Mouse (Mus musculus) cerebellum, adult (tissue): Measurements from ENCODE around the gene Cenpb.
"Not testable (repeated sequence)": the region's sequence is repeated elsewhere in the genome, so short reads cannot be mapped to it uniquely, and the experiment has no call there.

Source experiments
- ATAC-seq: cut with Nextera tagmentation; 2 replicates; pipeline ENCODE4 v1.9.2; 2017; ENCODE audit warnings: mild to moderate bottlenecking, moderate library complexity, mixed read lengths; ENCODE audit not compliant: insufficient number of reproducible peaks, low FRiP score, low TSS enrichment

Cenpb gene

GRCm38 (mm10) chr2:131179990-131180587 is at the start of gene Cenpb:
Cenpb (minus strand) TSS chr2:131180067.
- peak; percentile 70 for ATAC-seq

GRCm38 (mm10) chr2:131227243-131227642 is 47.4 kb upstream of the Cenpb start:
- no peak for ATAC-seq

GRCm38 (mm10) chr2:131226669-131227068 is 46.8 kb upstream of the Cenpb start:
- ATAC-seq = not testable (repeated sequence)

- no peak for ATAC-seq
Measured at GRCm38 (mm10) chr2:131225178-131225577, 45.3 kb upstream of the Cenpb start.

GRCm38 (mm10) chr2:131223569-131223968 is 43.7 kb upstream of the Cenpb start:
- ATAC-seq = no peak

- ATAC-seq = no peak
Measured at GRCm38 (mm10) chr2:131222562-131222961, 42.7 kb upstream of the Cenpb start.

GRCm38 (mm10) chr2:131221853-131222515 is 42.1 kb upstream of the Cenpb start:
- no peak for ATAC-seq

GRCm38 (mm10) chr2:131220030-131220429 is 40.2 kb upstream of the Cenpb start:
- no peak for ATAC-seq

- ATAC-seq = no peak
Measured at GRCm38 (mm10) chr2:131215941-131216858, 36.3 kb upstream of the Cenpb start.

GRCm38 (mm10) chr2:131213773-131214172 is 33.9 kb upstream of the Cenpb start:
- ATAC-seq = no peak

GRCm38 (mm10) chr2:131211026-131211615 is 31.3 kb upstream of the Cenpb start:
- peak; percentile 26; the same call in 1 of the 2 replicates for ATAC-seq

GRCm38 (mm10) chr2:131209969-131210792 is 30.3 kb upstream of the Cenpb start:
- ATAC-seq = peak; percentile 94

- ATAC-seq = 0 out of 2 replicates have a peak, but pooled peaks have one; percentile 1
Measured at GRCm38 (mm10) chr2:131209125-131209795, 29.4 kb upstream of the Cenpb start.

GRCm38 (mm10) chr2:131208356-131208755 is 28.5 kb upstream of the Cenpb start:
- no peak for ATAC-seq

GRCm38 (mm10) chr2:131206778-131207177 is 26.9 kb upstream of the Cenpb start, which contains the start of gene Ap5s1:
Ap5s1 (plus strand) TSS chr2:131207078.
- ATAC-seq = no peak

GRCm38 (mm10) chr2:131205521-131206182 is 25.8 kb upstream of the Cenpb start:
- no peak for ATAC-seq

GRCm38 (mm10) chr2:131204410-131204981 is 24.6 kb upstream of the Cenpb start:
- no peak for ATAC-seq

- no peak for ATAC-seq
Measured at GRCm38 (mm10) chr2:131203816-131204409, 24.0 kb upstream of the Cenpb start.
